Mouse (Mus musculus) C2C12 (cell line): ENCODE data around the gene Lypd6b. TPM values are rescaled to one million over a fixed set of nuclear protein-coding genes. Genes with fewer than 3 reads are reported as not detected.
A peak's percentile ranks its signal among the peaks of the same experiment; 100 is the strongest.

ENCODE experiments used
- H3K27me3 ChIP-seq: one replicate; pipeline ENCODE4 v1.6.1; 2011; ENCODE audit not compliant: control insufficient read depth, insufficient read depth, insufficient read length
- H3K36me3 ChIP-seq: one replicate; pipeline ENCODE4 v1.6.1; 2011; ENCODE audit not compliant: control insufficient read depth, insufficient read depth
- H3K4me3 ChIP-seq: one replicate; pipeline ENCODE4 v1.5.1; 2011; ENCODE audit warnings: mild to moderate bottlenecking, control low read depth; ENCODE audit not compliant: poor library complexity, insufficient read depth, severe bottlenecking
- H3K79me2 ChIP-seq: one replicate; pipeline ENCODE4 v1.6.1; 2011; ENCODE audit not compliant: control insufficient read depth, insufficient read depth
- H3K79me3 ChIP-seq: one replicate; pipeline ENCODE4 v1.6.1; 2011; ENCODE audit warnings: low read depth, control low read depth
- H3ac ChIP-seq: one replicate; pipeline ENCODE3; 2011; ENCODE audit warnings: low read depth; ENCODE audit not compliant: control insufficient read depth, insufficient read length
- CEBPB ChIP-seq: IDR thresholded peaks from one replicate; pipeline ENCODE4 v1.6.1; 2011; ENCODE audit warnings: low read depth, mild to moderate bottlenecking, control low read depth, moderate library complexity
- CTCF ChIP-seq: IDR thresholded peaks from one replicate; pipeline ENCODE4 v1.5.1; 2011; ENCODE audit not compliant: control insufficient read depth, insufficient read depth, insufficient read length
- FOSL1 ChIP-seq: IDR thresholded peaks from one replicate; pipeline ENCODE4 v1.8.0; 2011; ENCODE audit warnings: mild to moderate bottlenecking, low read length; ENCODE audit not compliant: poor library complexity, insufficient read depth, severe bottlenecking
- MAX ChIP-seq: IDR thresholded peaks from one replicate; pipeline ENCODE4 v1.6.1; 2011; ENCODE audit warnings: mild to moderate bottlenecking, control low read depth
- MYOD1 ChIP-seq: IDR thresholded peaks from one replicate; pipeline ENCODE4 v1.6.1; 2011; ENCODE audit warnings: low read depth; ENCODE audit not compliant: control insufficient read depth, insufficient read length
- MYOG ChIP-seq: IDR thresholded peaks from one replicate; pipeline ENCODE4 v1.6.1; 2011; ENCODE audit not compliant: control insufficient read depth, insufficient read length; ENCODE audit errors: extremely low read depth
- USF1 ChIP-seq: IDR thresholded peaks from one replicate; pipeline ENCODE4 v1.6.1; 2011; ENCODE audit warnings: low read depth, mild to moderate bottlenecking, control low read depth, moderate library complexity
- polyA plus RNA-seq: library from polyadenylated mRNA; unstranded; fragments of >200 nt; fragmentation: generic; extraction: Trizol; gene quantifications from one replicate; pipeline ENCODE4 v1.2.1, GENCODE M21; 2012; ENCODE audit warnings: missing spikeins

The Lypd6b gene
- polyA plus RNA-seq, 1 experiment = 0.02 TPM

DNA sequence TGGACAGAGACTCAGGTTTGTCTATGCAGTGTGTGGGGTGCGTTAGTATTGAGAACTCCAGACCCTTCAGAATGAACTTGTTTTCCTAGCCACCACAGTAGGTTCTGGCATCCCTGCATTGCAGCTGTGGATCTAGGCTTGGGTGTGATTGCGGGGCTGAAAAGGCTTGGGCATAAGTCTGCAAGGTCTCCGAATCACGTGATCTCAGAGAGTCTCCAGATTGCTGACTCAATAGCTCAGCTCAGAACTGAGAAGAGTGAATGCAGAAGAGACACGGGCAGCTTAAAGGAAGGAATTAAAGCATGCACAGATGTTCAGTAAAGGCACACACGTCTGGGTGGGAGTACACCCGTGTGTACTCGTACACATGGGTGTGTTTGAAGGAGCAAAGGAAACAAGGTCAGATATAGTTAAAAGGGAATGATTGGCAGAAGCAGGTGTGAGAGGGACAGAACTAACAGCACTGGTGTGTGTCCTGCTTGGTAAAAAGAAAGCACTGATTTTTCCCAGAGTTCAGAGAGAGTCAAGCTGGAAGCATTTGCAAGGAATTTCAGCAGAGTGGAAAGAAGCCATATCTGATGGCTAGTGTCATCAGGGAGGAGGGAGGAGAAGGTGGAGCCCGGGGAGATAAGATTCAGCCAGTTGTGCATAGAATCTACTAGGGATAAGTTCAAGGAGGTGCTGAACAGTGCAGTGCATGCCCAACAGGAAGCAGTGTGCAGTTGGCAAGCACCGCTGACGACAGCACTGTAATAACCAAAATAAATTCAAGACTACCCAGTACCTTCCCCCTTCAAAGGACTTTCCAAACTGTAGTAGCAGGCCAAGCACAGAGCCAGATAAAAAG is 37.5 kb upstream of the Lypd6b start:
- H3K79me2 ChIP-seq = no peaks in the 10 kb centered on the region
- H3K79me3 ChIP-seq = no peaks in the 10 kb centered on the region
- no peaks in the 10 kb centered on the region for H3K27me3 ChIP-seq
- H3ac ChIP-seq = no peak overlapping the region
- peaks cover 15% of the 10 kb centered on the region for H3K36me3 ChIP-seq
- TF ChIP-seq MYOD1 (peak; percentile 96), MAX (no peak), USF1 (peak; percentile 72)
- H3K4me3 ChIP-seq = no peak overlapping the region

DNA sequence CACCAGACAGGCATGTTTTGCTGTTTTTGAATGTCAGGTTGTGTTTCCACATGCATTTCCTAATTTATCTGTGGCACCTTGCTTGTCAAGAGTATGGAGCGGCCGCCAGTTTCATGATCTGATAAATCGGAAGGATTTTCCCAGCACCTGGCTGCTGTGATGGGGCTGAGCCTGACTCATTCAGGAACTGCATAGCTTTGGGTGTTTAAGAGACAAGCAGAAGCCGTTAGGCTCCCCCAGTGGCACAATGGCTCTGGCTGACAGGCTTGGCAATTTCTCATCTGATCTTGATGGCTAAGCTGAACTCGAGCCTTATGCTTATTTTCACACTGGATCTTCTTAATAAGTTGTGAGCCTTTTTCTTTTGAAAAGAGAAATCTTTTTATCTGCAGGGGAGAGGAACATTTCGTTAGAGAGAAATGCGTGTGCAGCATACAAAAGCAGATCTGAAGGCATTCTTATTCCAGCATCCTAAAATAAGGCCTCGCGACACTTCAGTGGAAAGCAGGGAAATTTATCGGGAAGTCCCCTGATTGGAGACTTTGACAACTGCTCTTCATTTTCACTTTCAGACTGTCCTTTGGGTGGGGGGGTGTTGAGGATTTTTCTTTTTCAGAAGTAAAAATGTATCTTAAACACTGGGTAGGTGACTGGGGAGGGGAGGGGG is 35.8 kb upstream of the Lypd6b start:
- H3K27me3 ChIP-seq = no peaks in the 10 kb centered on the region
- H3K36me3 ChIP-seq = peaks cover 15% of the 10 kb centered on the region
- H3K79me2 ChIP-seq = no peaks in the 10 kb centered on the region

DNA sequence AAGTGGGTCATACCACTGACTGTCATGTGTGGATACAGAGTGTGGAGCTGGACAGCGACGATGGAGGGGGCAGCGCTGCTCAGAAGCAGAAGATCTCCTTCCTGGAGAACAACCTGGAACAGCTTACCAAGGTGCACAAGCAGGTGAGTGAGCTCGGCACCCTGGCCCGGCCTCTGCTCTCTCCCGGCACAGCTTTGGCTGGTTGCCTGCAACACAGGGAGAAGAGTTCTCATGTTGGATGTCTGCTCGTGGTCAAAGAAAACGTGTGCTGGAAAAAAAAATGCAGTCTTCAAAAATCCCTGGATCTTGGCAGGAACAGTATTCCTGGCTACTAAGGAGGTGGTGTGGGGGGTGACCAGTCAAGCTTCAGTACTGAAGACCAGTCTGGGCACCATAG is 35.3 kb upstream of the Lypd6b start:
- Histone ChIP-seq H3K79me2 (no peaks in the 10 kb centered on the region), H3ac (no peak overlapping the region), H3K4me3 (no peak overlapping the region), H3K79me3 (no peaks in the 10 kb centered on the region), H3K36me3 (peaks cover 15% of the 10 kb centered on the region), H3K27me3 (no peaks in the 10 kb centered on the region)
- no peak for TF ChIP-seq FOSL1
- TF ChIP-seq MYOG = no peak
- TF ChIP-seq USF1 = no peak
- no peak for TF ChIP-seq MYOD1
- TF ChIP-seq CEBPB = no peak

More for the DNA sequence above, 35.8 kb upstream of the Lypd6b start:
- Histone ChIP-seq H3ac (no peak overlapping the region), H3K4me3 (no peak overlapping the region), H3K79me3 (no peaks in the 10 kb centered on the region)
- TF ChIP-seq CTCF (no peak), MYOD1 (no peak), MYOG (no peak), CEBPB (no peak), USF1 (no peak), FOSL1 (no peak)

DNA sequence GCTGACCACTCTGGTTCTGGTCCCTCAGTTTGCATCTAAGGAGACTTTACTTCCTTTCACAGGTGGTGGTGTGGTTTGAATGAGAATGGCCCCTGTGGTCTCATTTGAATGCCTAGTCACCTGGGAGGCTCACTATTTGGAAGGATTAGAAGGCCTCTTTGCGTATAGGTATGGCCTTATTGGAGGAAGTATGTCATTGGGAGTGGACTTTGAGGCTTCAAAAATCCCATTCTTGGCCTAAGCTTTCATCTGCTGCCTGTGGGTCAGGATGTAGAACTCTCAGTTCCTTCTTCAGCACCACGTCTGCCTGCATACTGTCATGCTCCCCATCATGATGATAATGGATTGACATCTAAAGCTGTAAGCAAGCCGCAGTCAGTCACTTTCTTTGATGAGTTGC is 34.4 kb upstream of the Lypd6b start:
- Histone ChIP-seq H3K79me2 (no peaks in the 10 kb centered on the region), H3K79me3 (no peaks in the 10 kb centered on the region), H3K36me3 (peaks cover 15% of the 10 kb centered on the region), H3K27me3 (no peaks in the 10 kb centered on the region), H3ac (no peak overlapping the region), H3K4me3 (no peak overlapping the region)
- no peak for TF ChIP-seq MAX
- no peak for TF ChIP-seq FOSL1
- no peak for TF ChIP-seq CEBPB
- TF ChIP-seq MYOG = no peak
- TF ChIP-seq CTCF = no peak
- no peak for TF ChIP-seq MYOD1
- TF ChIP-seq USF1 = no peak

DNA sequence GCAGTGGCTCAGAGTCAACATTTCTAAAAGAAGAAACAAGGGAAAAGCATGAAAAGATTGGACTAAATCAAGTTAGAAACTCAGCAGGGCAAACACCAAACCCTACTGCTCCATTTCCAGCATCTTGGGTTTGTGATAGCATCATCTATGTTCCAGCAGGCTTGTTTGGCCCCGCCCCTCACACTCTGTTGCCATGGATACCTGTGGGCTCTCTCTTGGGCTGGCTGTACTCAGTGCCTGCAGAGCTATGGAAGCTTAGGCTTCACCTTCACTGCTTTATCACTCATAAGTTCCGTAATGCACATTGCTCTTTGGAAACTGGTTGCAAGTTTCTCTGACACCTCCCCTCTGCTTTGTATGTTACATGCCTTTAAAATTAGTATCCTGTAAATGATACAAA is 32.4 kb upstream of the Lypd6b start:
- Histone ChIP-seq H3K4me3 (no peak overlapping the region), H3K36me3 (peaks cover 20% of the 10 kb centered on the region), H3K79me3 (no peaks in the 10 kb centered on the region), H3K79me2 (no peaks in the 10 kb centered on the region), H3ac (no peak overlapping the region), H3K27me3 (no peaks in the 10 kb centered on the region)
- TF ChIP-seq MYOD1 (no peak), CEBPB (no peak), MAX (no peak), MYOG (no peak), USF1 (no peak), CTCF (no peak), FOSL1 (no peak)
